Mouse (Mus musculus) small intestine, adult 2 months (tissue): Measurements from ENCODE around the gene Ccdc17. TPM values are rescaled to one million over a fixed set of nuclear protein-coding genes. Genes with fewer than 3 reads are reported as not detected.
A peak's percentile ranks its signal among the peaks of the same experiment; 100 is the strongest.

ENCODE experiments used
- H3K27ac ChIP-seq: fragments of 200-500 bp; 2 replicates; pipeline ENCODE4 v1.5.1; 2012; ENCODE audit warnings: low read depth, low read length, control low read depth, inconsistent platforms; ENCODE audit not compliant: insufficient read depth
- H3K27me3 ChIP-seq: fragments of 200-500 bp; 2 replicates; pipeline ENCODE4 v1.6.1; 2012; ENCODE audit warnings: mild to moderate bottlenecking, moderate library complexity, low read length, inconsistent platforms; ENCODE audit not compliant: control insufficient read depth, insufficient read depth
- H3K36me3 ChIP-seq: fragments of 200-500 bp; 2 replicates; pipeline ENCODE4 v1.6.1; 2012; ENCODE audit warnings: mild to moderate bottlenecking, low read length, control low read depth, inconsistent platforms; ENCODE audit not compliant: control insufficient read depth, insufficient read depth
- H3K4me1 ChIP-seq: fragments of 200-500 bp; 2 replicates; pipeline ENCODE4 v1.6.1; 2012; ENCODE audit warnings: low read length, inconsistent platforms, mixed read lengths; ENCODE audit not compliant: control insufficient read depth, insufficient read depth, insufficient read length
- H3K4me3 ChIP-seq: fragments of 200-500 bp; 2 replicates; pipeline ENCODE4 v1.5.1; 2012; ENCODE audit warnings: low read depth, mild to moderate bottlenecking, control low read depth, inconsistent platforms, low read length, moderate library complexity
- CTCF ChIP-seq: fragments of 200-500 bp; IDR thresholded peaks from 2 replicates; pipeline ENCODE4 v1.5.1; 2012; ENCODE audit warnings: low read depth, mild to moderate bottlenecking, control low read depth, inconsistent platforms, low read length, moderate library complexity, mixed read lengths; ENCODE audit not compliant: insufficient replicate concordance, insufficient read length; ENCODE audit errors: extremely low read depth
- POLR2A ChIP-seq: fragments of 200-500 bp; IDR thresholded peaks from 2 replicates; pipeline ENCODE4 v1.6.1; 2012; ENCODE audit warnings: low read depth, mild to moderate bottlenecking, control low read depth, inconsistent platforms, low read length, moderate library complexity
- WGBS: fragments of 180-500 bp; shearing (Covaris S2); methylation state at CpG from one replicate; pipeline ENCODE4 v1.1.7; 2018; 5-methylcytosine and 5-hydroxymethylcytosine counted together
- polyA plus RNA-seq: library from polyadenylated mRNA; depleted of rRNA; stranded (reverse); fragments of >200 nt; gene quantifications from 2 replicates; pipeline ENCODE4 v1.2.3, GENCODE M21; 2012

Gene Ccdc17
- polyA plus RNA-seq, 1 experiment, result 4.1 TPM

- TF ChIP-seq POLR2A (no peak), CTCF (no peak)
- H3K27me3 ChIP-seq, result no peaks in the 10 kb centered on the region
- peak overlapping the region; percentile 75 for H3K4me3 ChIP-seq
- H3K36me3 ChIP-seq, result peaks cover 2% of the 10 kb centered on the region
- peaks cover 6% of the 10 kb centered on the region; the same call in 1 of the 2 replicates for H3K4me1 ChIP-seq
- under 1% methylated on average over 15 of the region's 15 CpGs for WGBS
- H3K27ac ChIP-seq, result peak overlapping the region; percentile 93
Observed at GRCm38 (mm10) chr4:116558151-116558882, 38.1 kb upstream of the Ccdc17 start.

- TF ChIP-seq POLR2A (no peak), CTCF (no peak)
- Histone ChIP-seq H3K36me3 (peaks cover 34% of the 10 kb centered on the region), H3K27me3 (no peaks in the 10 kb centered on the region), H3K4me3 (no peak overlapping the region), H3K27ac (no peak overlapping the region), H3K4me1 (peaks cover 2% of the 10 kb centered on the region; the same call in 1 of the 2 replicates)
- WGBS, result 78% methylated on average over 8 of the region's 8 CpGs
Observed at GRCm38 (mm10) chr4:116595793-116596192, 661 bp upstream of the Ccdc17 start.

GRCm38 (mm10) chr4:116596978-116597881 is 776 bp downstream of the Ccdc17 start:
- WGBS, result under 1% methylated on average over 50 of the region's 50 CpGs
- Histone ChIP-seq H3K27ac (peak overlapping the region; percentile 82), H3K4me1 (peaks cover 2% of the 10 kb centered on the region; the same call in 1 of the 2 replicates), H3K36me3 (peaks cover 30% of the 10 kb centered on the region), H3K27me3 (no peaks in the 10 kb centered on the region), H3K4me3 (peak overlapping the region; percentile 91)
- TF ChIP-seq POLR2A (peak; percentile 53; the same call in 1 of the 2 replicates), CTCF (0 out of 2 replicates have a peak, but pooled peaks have one; percentile 6)

- H3K27me3 ChIP-seq, result no peaks in the 10 kb centered on the region
- H3K36me3 ChIP-seq, result peaks cover 36% of the 10 kb centered on the region
- WGBS, result 96% methylated on average over 2 of the region's 2 CpGs
- no peaks in the 10 kb centered on the region for H3K4me1 ChIP-seq
- H3K4me3 ChIP-seq, result no peak overlapping the region
- no peak for TF ChIP-seq CTCF
- H3K27ac ChIP-seq, result no peak overlapping the region
Observed at GRCm38 (mm10) chr4:116612621-116613020, 16.2 kb downstream of the Ccdc17 start.

GRCm38 (mm10) chr4:116615237-116615636 is 18.8 kb downstream of the Ccdc17 start:
- 91% methylated on average over 2 of the region's 2 CpGs for WGBS
- H3K27me3 ChIP-seq, result no peaks in the 10 kb centered on the region
- H3K4me1 ChIP-seq, result no peaks in the 10 kb centered on the region
- TF ChIP-seq POLR2A (no peak), CTCF (no peak)
- H3K27ac ChIP-seq, result no peak overlapping the region
- H3K36me3 ChIP-seq, result peaks cover 31% of the 10 kb centered on the region
- no peak overlapping the region for H3K4me3 ChIP-seq

GRCm38 (mm10) chr4:116624831-116625230 is 28.4 kb downstream of the Ccdc17 start:
- Histone ChIP-seq H3K27me3 (no peaks in the 10 kb centered on the region), H3K27ac (no peak overlapping the region), H3K4me1 (0 out of 2 replicates have a peak, but pooled peaks cover 2% of the 10 kb centered on the region), H3K4me3 (no peak overlapping the region), H3K36me3 (peaks cover 7% of the 10 kb centered on the region; the same call in 1 of the 2 replicates)
- TF ChIP-seq POLR2A, result no peak
- TF ChIP-seq CTCF, result no peak
- WGBS, result 84% methylated on average over 4 of the region's 4 CpGs
